Mouse (Mus musculus) CH12.LX (cell line): ENCODE measurements around the gene Grm2. TPM values are rescaled to one million over a fixed set of nuclear protein-coding genes. Genes with fewer than 3 reads are reported as not detected.
A peak's percentile ranks its signal among the peaks of the same experiment; 100 is the strongest.

Experiments
- DNase-seq: peaks from one replicate; pipeline ENCODE4 v3.0.0-alpha.2; 2013; ENCODE audit errors: extremely low read depth
- H3K27ac ChIP-seq: 2 replicates; pipeline ENCODE4 v1.5.1; 2012; ENCODE audit warnings: low read depth, mild to moderate bottlenecking, control low read depth, moderate library complexity; ENCODE audit not compliant: insufficient read depth
- H3K27me3 ChIP-seq: replicated peaks from 2 replicates; pipeline ENCODE3; 2012; ENCODE audit warnings: inconsistent platforms
- H3K36me3 ChIP-seq, 2 experiments: replicated peaks in 1 of 2; 2 replicates each; pipeline versions ENCODE3 to v1.6.1; 2012; ENCODE audit warnings: inconsistent platforms in 1 of 2, low read length in 1 of 2, mild to moderate bottlenecking in 1 of 2, mixed read lengths in 1 of 2, moderate library complexity in 1 of 2; ENCODE audit not compliant: control insufficient read depth in 1 of 2, insufficient read depth in 1 of 2
- H3K4me1 ChIP-seq, 2 experiments: 2 replicates each; pipeline ENCODE4 v1.6.1; 2012; ENCODE audit warnings: inconsistent platforms in 1 of 2, moderate library complexity in 1 of 2; ENCODE audit not compliant: insufficient read depth in 2 of 2, control insufficient read depth in 1 of 2
- H3K4me2 ChIP-seq: 2 replicates; pipeline ENCODE4 v1.6.1; 2012; ENCODE audit warnings: low read depth, mild to moderate bottlenecking, control low read depth; ENCODE audit not compliant: poor library complexity, insufficient read depth, severe bottlenecking
- H3K4me3 ChIP-seq, 3 experiments: fragments of 150-350 bp in 1 of 3; sonication (generic) in 1 of 3; replicated peaks in 1 of 3; 2 replicates each; pipeline versions ENCODE3 to v1.5.1; 2011 to 2012; ENCODE audit warnings: low read depth in 2 of 3, low read length in 2 of 3, mild to moderate bottlenecking in 2 of 3, moderate library complexity in 2 of 3, control low read depth in 1 of 3, improper control_type of control experiment in 1 of 3, inconsistent platforms in 1 of 3, mixed read lengths in 1 of 3; ENCODE audit not compliant: poor library complexity in 1 of 3
- H3K79me2 ChIP-seq: replicated peaks from 2 replicates; pipeline ENCODE4 v1.6.1; 2012; ENCODE audit warnings: mild to moderate bottlenecking, moderate library complexity; ENCODE audit not compliant: control insufficient read depth, poor library complexity, insufficient read depth, severe bottlenecking; ENCODE audit errors: extremely low read depth
- H3K9ac ChIP-seq: 2 replicates; pipeline ENCODE4 v1.6.1; 2012; ENCODE audit warnings: low read depth, mild to moderate bottlenecking, control low read depth, moderate library complexity; ENCODE audit not compliant: insufficient read depth
- H3K9me3 ChIP-seq: replicated peaks from 2 replicates; pipeline ENCODE3; 2012; ENCODE audit warnings: low read length, inconsistent platforms, mixed read lengths
- CHD1 ChIP-seq: IDR thresholded peaks from 2 replicates; pipeline ENCODE4 v1.6.1; 2012; ENCODE audit warnings: low read depth, low read length, improper control_type of control experiment, inconsistent platforms
- CTCF ChIP-seq, 2 experiments: IDR thresholded peaks in 1 of 2; conservative IDR thresholded peaks in 1 of 2; 2 replicates each; pipeline ENCODE4 v1.5.1; 2011 to 2012; ENCODE audit warnings: low read depth in 2 of 2, low read length in 2 of 2, improper control_type of control experiment in 1 of 2, inconsistent platforms in 1 of 2, mild to moderate bottlenecking in 1 of 2, moderate library complexity in 1 of 2
- ETS1 ChIP-seq: conservative IDR thresholded peaks from 2 replicates; pipeline ENCODE4 v1.6.1; 2012; ENCODE audit warnings: low read depth, mild to moderate bottlenecking, inconsistent platforms, low read length, improper control_type of control experiment, moderate library complexity
- GABPA ChIP-seq: IDR thresholded peaks from 2 replicates; pipeline ENCODE4 v1.6.1; 2012; ENCODE audit warnings: low read depth, low read length, improper control_type of control experiment, inconsistent platforms; ENCODE audit not compliant: insufficient replicate concordance
- JUND ChIP-seq: conservative IDR thresholded peaks from 2 replicates; pipeline ENCODE4 v1.6.1; 2011; ENCODE audit warnings: low read depth, low read length, improper control_type of control experiment
- MAFK ChIP-seq: IDR thresholded peaks from 2 replicates; pipeline ENCODE4 v1.6.1; 2011; ENCODE audit warnings: low read length, improper control_type of control experiment; ENCODE audit not compliant: insufficient replicate concordance
- MEF2A ChIP-seq: IDR thresholded peaks from 2 replicates; pipeline ENCODE4 v1.6.1; 2014; ENCODE audit warnings: low read depth, mild to moderate bottlenecking, inconsistent platforms, low read length, improper control_type of control experiment, borderline replicate concordance
- NRF1 ChIP-seq: IDR thresholded peaks from 2 replicates; pipeline ENCODE4 v1.6.1; 2014; ENCODE audit warnings: low read depth, mild to moderate bottlenecking, inconsistent platforms, low read length, improper control_type of control experiment, moderate library complexity
- RAD21 ChIP-seq: IDR thresholded peaks from 2 replicates; pipeline ENCODE4 v1.6.1; 2011; ENCODE audit warnings: low read depth, mild to moderate bottlenecking, low read length, improper control_type of control experiment, moderate library complexity
- SMC3 ChIP-seq: IDR thresholded peaks from 2 replicates; pipeline ENCODE4 v1.6.1; 2011; ENCODE audit warnings: low read depth, low read length, improper control_type of control experiment
- USF2 ChIP-seq: conservative IDR thresholded peaks from 2 replicates; pipeline ENCODE4 v1.6.1; 2011; ENCODE audit warnings: low read depth, low read length, improper control_type of control experiment
- ZC3H11A ChIP-seq: IDR thresholded peaks from 2 replicates; pipeline ENCODE4 v1.6.1; 2012; ENCODE audit warnings: low read depth, mild to moderate bottlenecking, inconsistent platforms, low read length, improper control_type of control experiment
- dilution Hi-C: fragments of 300-500 bp; cut with MboI; formaldehyde crosslinking; loops from 2 replicates; pipeline ENCODE4 v1.14.3; 2020; ENCODE audit warnings: low sequenced_read_pairs; ENCODE audit not compliant: extremely low pct_unique_long_range_greater_than_20kb, extremely low pct_ligation_motif_present
- in situ Hi-C: fragments of 300-500 bp; cut with MboI; formaldehyde crosslinking; loops from 3 replicates; pipeline ENCODE4 v1.14.3; 2019; ENCODE audit warnings: low sequenced_read_pairs, low pct_ligation_motif_present, low pct_unique_long_range_greater_than_20kb, mixed read lengths
- polyA plus RNA-seq: library from polyadenylated mRNA; unstranded; fragments of >175 nt; gene quantifications from 2 replicates; pipeline ENCODE4 v1.2.1, GENCODE M21; 2012; ENCODE audit warnings: low read depth; ENCODE audit not compliant: insufficient read length
- total RNA-seq, 2 experiments: library from RNA; depleted of rRNA; stranded (reverse); fragments of 300-350 nt in 1 of 2; fragments of >200 nt in 1 of 2; gene quantifications; 2 replicates each; pipeline ENCODE4 v1.2.3; 2012 to 2014

Grm2 gene
- total and polyA plus RNA-seq, 3 experiments: not detected

- DNase-seq: no peak
- H3K4me3 ChIP-seq: no peak overlapping the region
- H3K9me3 ChIP-seq: no peaks in the 10 kb centered on the region
- in situ Hi-C loops: no loop called here
- H3K9ac ChIP-seq: no peak overlapping the region
- no peak overlapping the region for H3K4me2 ChIP-seq
- H3K79me2 ChIP-seq: no peaks in the 10 kb centered on the region
- no peaks in the 10 kb centered on the region for H3K4me1 ChIP-seq
- H3K27ac ChIP-seq: no peak overlapping the region
- H3K36me3 ChIP-seq: no peaks in the 10 kb centered on the region
- peaks cover 82% of the 10 kb centered on the region for H3K27me3 ChIP-seq
- TF ChIP-seq ETS1: no peak
- no peak for TF ChIP-seq NRF1
- TF ChIP-seq MEF2A: no peak
- no peak for TF ChIP-seq CHD1
- dilution Hi-C loops: no loop called here
Measured at GRCm38 (mm10) chr9:106610727-106611126, 45.2 kb downstream of the Grm2 start.

- Histone ChIP-seq H3K9ac (no peak overlapping the region), H3K4me1 (no peaks in the 10 kb centered on the region), H3K4me3 (no peak overlapping the region), H3K36me3 (no peaks in the 10 kb centered on the region), H3K4me2 (no peak overlapping the region), H3K27ac (no peak overlapping the region), H3K9me3 (peaks cover 3% of the 10 kb centered on the region), H3K79me2 (no peaks in the 10 kb centered on the region), H3K27me3 (peaks cover 72% of the 10 kb centered on the region)
- in situ Hi-C loops (loop anchor here (10.0 kb wide), 1 partner anchor 54 kb away; the partner anchor contains the start of gene Grm2), dilution Hi-C loops (no loop called here)
- TF ChIP-seq ZC3H11A (no peak), RAD21 (peak; percentile 85), SMC3 (peak; percentile 61), USF2 (no peak), GABPA (no peak), MAFK (no peak), MEF2A (no peak), JUND (no peak), CTCF (conservative IDR thresholded peaks at IDR 0.05 in 1 of 2, IDR thresholded peaks at IDR 0.05 in 1 of 2; ENCODE audit: low read depth in 2 of 2, low read length in 2 of 2) (peak; percentile 76 to 94)
- peak; percentile 53 for DNase-seq
Measured at GRCm38 (mm10) chr9:106600546-106600945, 55.3 kb downstream of the Grm2 start.

GRCm38 (mm10) chr9:106598466-106598865 is 57.4 kb downstream of the Grm2 start:
- Histone ChIP-seq H3K4me1 (0 out of 4 replicates have a peak, but pooled peaks cover 0 to 3% of the 10 kb centered on the region in 2 experiments), H3K36me3 (no peaks in the 10 kb centered on the region), H3K4me3 (no peak overlapping the region), H3K4me2 (no peak overlapping the region), H3K27ac (no peak overlapping the region), H3K9me3 (peaks cover 3% of the 10 kb centered on the region), H3K79me2 (no peaks in the 10 kb centered on the region), H3K9ac (no peak overlapping the region), H3K27me3 (peaks cover 62% of the 10 kb centered on the region)
- DNase-seq: no peak
- dilution Hi-C loops (no loop called here), in situ Hi-C loops (no loop called here)
- peak in 1 of 2 experiments; percentile 50; a peak in 2 of 4 replicates for TF ChIP-seq CTCF (conservative IDR thresholded peaks at IDR 0.05 in 1 of 2, IDR thresholded peaks at IDR 0.05 in 1 of 2; ENCODE audit: low read depth in 2 of 2, low read length in 2 of 2)
- TF ChIP-seq RAD21: peak; percentile 43
- TF ChIP-seq SMC3: peak; percentile 14; the same call in 1 of the 2 replicates
- TF ChIP-seq NRF1: no peak
